Mouse (Mus musculus) G1E (cell line): ENCODE measurements at regions not wholly inside any gene's neighbourhood (a gene's known extent, or its start where the extent isn't known, plus 50 kb on each side); places are given as distances from the start of the nearest gene placed in this dataset.
"Not testable (repeated sequence)": the region's sequence is repeated elsewhere in the genome, so short reads cannot be mapped to it uniquely, and the experiment has no call there.

ENCODE experiments used
- CTCF ChIP-seq: IDR thresholded peaks from 2 replicates; pipeline ENCODE4 v1.5.1; 2012; ENCODE audit warnings: low read depth, low read length, inconsistent platforms, mixed read lengths
- GATA1 ChIP-seq: IDR thresholded peaks from 2 replicates; pipeline ENCODE4 v1.6.1; 2012; ENCODE audit warnings: borderline replicate concordance, low read length, inconsistent platforms, mixed read lengths
- POLR2AphosphoS5 ChIP-seq: IDR thresholded peaks from 2 replicates; pipeline ENCODE4 v1.6.1; 2012; ENCODE audit warnings: low read depth, low read length, inconsistent platforms; ENCODE audit not compliant: insufficient replicate concordance
- TAL1 ChIP-seq: conservative IDR thresholded peaks from 2 replicates; pipeline ENCODE4 v1.6.1; 2012; ENCODE audit warnings: low read depth, low read length, inconsistent platforms, mixed read lengths

- not testable (repeated sequence) for TF ChIP-seq CTCF, GATA1, TAL1, POLR2AphosphoS5
Measured at GRCm38 (mm10) chr2:135558026-135558425, 100.8 kb upstream of the Plcb4 start.
